Mouse (Mus musculus): ENCODE measurements at regions not wholly inside any gene's neighbourhood (a gene's known extent, or its start where the extent isn't known, plus 50 kb on each side); places are given as distances from the start of the nearest gene placed in this dataset.
A peak's percentile ranks its signal among the peaks of the same experiment; 100 is the strongest.

DNA sequence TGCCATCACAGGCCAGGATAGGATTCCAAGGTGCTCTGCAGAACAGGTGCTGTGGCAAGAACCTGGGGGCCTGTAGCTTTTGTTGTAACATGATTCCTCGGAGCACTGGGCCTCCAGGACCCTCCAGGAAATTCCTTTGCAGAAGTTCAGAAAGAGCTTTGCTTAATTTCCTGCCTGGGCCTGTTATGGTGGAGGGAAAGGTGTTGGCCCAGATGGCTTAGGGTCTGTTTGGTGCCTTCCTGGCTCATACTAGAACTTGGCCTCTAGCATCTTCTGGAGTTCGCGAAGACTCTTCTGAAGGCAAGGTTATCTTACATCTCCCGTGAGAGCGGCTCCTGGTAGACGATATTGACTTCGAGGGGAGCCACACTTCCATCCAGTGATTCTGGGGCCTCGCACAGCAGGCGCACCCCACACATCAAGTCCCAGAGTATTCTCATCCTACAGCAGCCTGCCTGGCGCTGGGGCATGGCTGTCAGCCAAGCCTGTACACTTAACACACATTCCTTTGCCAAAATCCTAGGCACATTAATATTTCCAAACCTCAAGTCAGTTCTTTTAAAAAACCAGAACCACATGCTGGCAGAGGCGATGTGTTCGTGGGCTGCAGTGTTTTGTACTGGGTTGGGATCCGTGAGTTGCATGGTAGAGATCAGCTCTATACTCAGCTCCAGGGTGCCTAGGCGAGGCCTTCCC is 54.5 kb upstream of the Cxcl14 start:
- 42% methylated on average over 14 of the region's 14 CpGs for WGBS
- ATAC-seq (ENCODE audit: insufficient read depth, low read depth) (no peak), DNase-seq (ENCODE audit: low spot score) (peak; percentile 28)
- Histone ChIP-seq H3K36me3 (replicated peaks; ENCODE audit: control insufficient read depth, insufficient read depth, low read length) (no peaks in the 10 kb centered on the region), H3K4me3 (ENCODE audit: low read depth, low read length) (no peak overlapping the region), H3K27me3 (ENCODE audit: control insufficient read depth, insufficient read depth, low read length) (no peaks in the 10 kb centered on the region), H3K9ac (replicated peaks; ENCODE audit: low read depth, low read length) (no peak overlapping the region), H3K27ac (ENCODE audit: low read depth) (no peak overlapping the region), H3K4me1 (ENCODE audit: control insufficient read depth, insufficient read depth) (no peaks in the 10 kb centered on the region), H3K4me2 (ENCODE audit: low read depth, low read length) (no peak overlapping the region), H3K9me3 (replicated peaks; ENCODE audit: control insufficient read depth, low read length) (no peaks in the 10 kb centered on the region)
- TF ChIP-seq CTCF (IDR thresholded peaks at IDR 0.05; ENCODE audit: low read depth) (no peak), EP300 (IDR thresholded peaks at IDR 0.05; ENCODE audit: low read depth) (no peak)

- DNase-seq (ENCODE audit: low spot score) (no peak), ATAC-seq (ENCODE audit: insufficient read depth, low read depth) (no peak)
- Histone ChIP-seq H3K4me1 (ENCODE audit: control insufficient read depth, insufficient read depth) (no peaks in the 10 kb centered on the region), H3K4me2 (ENCODE audit: low read depth, low read length) (no peak overlapping the region), H3K9ac (replicated peaks; ENCODE audit: low read depth, low read length) (no peak overlapping the region), H3K36me3 (replicated peaks; ENCODE audit: control insufficient read depth, insufficient read depth, low read length) (no peaks in the 10 kb centered on the region), H3K27me3 (ENCODE audit: control insufficient read depth, insufficient read depth, low read length) (no peaks in the 10 kb centered on the region), H3K9me3 (replicated peaks; ENCODE audit: control insufficient read depth, low read length) (no peaks in the 10 kb centered on the region), H3K27ac (ENCODE audit: low read depth) (no peak overlapping the region), H3K4me3 (ENCODE audit: low read depth, low read length) (no peak overlapping the region)
- WGBS = 78% methylated on average over 5 of the region's 5 CpGs
- TF ChIP-seq CTCF (IDR thresholded peaks at IDR 0.05; ENCODE audit: low read depth) (no peak), EP300 (IDR thresholded peaks at IDR 0.05; ENCODE audit: low read depth) (no peak)
These were observed 55.0 kb upstream of the Cxcl14 start for GRCm38 (mm10) chr13:56351401-56351735.

DNA sequence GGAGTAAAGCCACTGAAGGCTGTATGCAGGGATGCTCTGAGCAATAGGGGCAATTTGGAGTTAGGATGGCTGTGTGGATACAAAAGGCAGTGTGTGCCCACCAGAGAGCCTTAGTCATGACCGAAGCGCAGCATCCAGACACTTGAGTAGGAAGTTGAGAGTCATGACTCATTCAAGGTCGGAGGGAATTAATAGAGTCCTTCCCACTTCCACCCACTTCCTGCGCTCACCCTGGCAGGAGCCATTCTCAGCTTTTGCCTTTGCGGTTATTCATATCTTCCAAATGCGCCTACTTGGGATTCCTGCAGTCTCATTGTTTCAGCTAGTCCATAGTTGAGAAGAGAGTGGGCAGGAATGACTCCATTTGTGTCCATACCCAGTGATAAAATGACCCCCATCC is 56.1 kb upstream of the Cxcl14 start:
- Histone ChIP-seq H3K36me3 (replicated peaks; ENCODE audit: control insufficient read depth, insufficient read depth, low read length) (no peaks in the 10 kb centered on the region), H3K9ac (replicated peaks; ENCODE audit: low read depth, low read length) (no peak overlapping the region), H3K4me2 (ENCODE audit: low read depth, low read length) (no peak overlapping the region), H3K9me3 (replicated peaks; ENCODE audit: control insufficient read depth, low read length) (no peaks in the 10 kb centered on the region), H3K27ac (ENCODE audit: low read depth) (no peak overlapping the region), H3K27me3 (ENCODE audit: control insufficient read depth, insufficient read depth, low read length) (no peaks in the 10 kb centered on the region), H3K4me1 (ENCODE audit: control insufficient read depth, insufficient read depth) (no peaks in the 10 kb centered on the region), H3K4me3 (ENCODE audit: low read depth, low read length) (no peak overlapping the region)
- TF ChIP-seq CTCF (IDR thresholded peaks at IDR 0.05; ENCODE audit: low read depth) = no peak
- no peak for TF ChIP-seq EP300 (IDR thresholded peaks at IDR 0.05; ENCODE audit: low read depth)
- DNase-seq (ENCODE audit: low spot score) (no peak), ATAC-seq (ENCODE audit: insufficient read depth, low read depth) (no peak)
- 83% methylated on average over 6 of the region's 6 CpGs for WGBS

- WGBS = 85% methylated on average over 12 of the region's 12 CpGs
- H3K4me3 ChIP-seq (ENCODE audit: low read depth, low read length) = no peak overlapping the region
- no peak overlapping the region for H3K4me2 ChIP-seq (ENCODE audit: low read depth, low read length)
- H3K9me3 ChIP-seq (replicated peaks; ENCODE audit: control insufficient read depth, low read length) = no peaks in the 10 kb centered on the region
- ATAC-seq (ENCODE audit: insufficient read depth, low read depth) (no peak), DNase-seq (ENCODE audit: low spot score) (no peak)
- H3K27ac ChIP-seq (ENCODE audit: low read depth) = no peak overlapping the region
- no peaks in the 10 kb centered on the region for H3K36me3 ChIP-seq (replicated peaks; ENCODE audit: control insufficient read depth, insufficient read depth, low read length)
- no peaks in the 10 kb centered on the region for H3K4me1 ChIP-seq (ENCODE audit: control insufficient read depth, insufficient read depth)
- no peak for TF ChIP-seq CTCF (IDR thresholded peaks at IDR 0.05; ENCODE audit: low read depth)
- TF ChIP-seq EP300 (IDR thresholded peaks at IDR 0.05; ENCODE audit: low read depth) = no peak
- H3K27me3 ChIP-seq (ENCODE audit: control insufficient read depth, insufficient read depth, low read length) = no peaks in the 10 kb centered on the region
- H3K9ac ChIP-seq (replicated peaks; ENCODE audit: low read depth, low read length) = no peak overlapping the region
These were observed 56.7 kb upstream of the Cxcl14 start for GRCm38 (mm10) chr13:56352839-56353605.

GRCm38 (mm10) chr13:56353921-56354320 is 57.6 kb upstream of the Cxcl14 start:
- 80% methylated on average over 11 of the region's 11 CpGs for WGBS
- DNase-seq (ENCODE audit: low spot score) = no peak
- no peak for ATAC-seq (ENCODE audit: insufficient read depth, low read depth)
- H3K27ac ChIP-seq (ENCODE audit: low read depth) = no peak overlapping the region
- no peak overlapping the region for H3K9ac ChIP-seq (replicated peaks; ENCODE audit: low read depth, low read length)
- no peak for TF ChIP-seq EP300 (IDR thresholded peaks at IDR 0.05; ENCODE audit: low read depth)
- TF ChIP-seq CTCF (IDR thresholded peaks at IDR 0.05; ENCODE audit: low read depth) = no peak
- no peaks in the 10 kb centered on the region for H3K4me1 ChIP-seq (ENCODE audit: control insufficient read depth, insufficient read depth)
- no peak overlapping the region for H3K4me3 ChIP-seq (ENCODE audit: low read depth, low read length)
- no peak overlapping the region for H3K4me2 ChIP-seq (ENCODE audit: low read depth, low read length)
- no peaks in the 10 kb centered on the region for H3K27me3 ChIP-seq (ENCODE audit: control insufficient read depth, insufficient read depth, low read length)
- H3K9me3 ChIP-seq (replicated peaks; ENCODE audit: control insufficient read depth, low read length) = no peaks in the 10 kb centered on the region
- H3K36me3 ChIP-seq (replicated peaks; ENCODE audit: control insufficient read depth, insufficient read depth, low read length) = no peaks in the 10 kb centered on the region

Data from heart, postnatal 0 days (tissue).